Mouse (Mus musculus) stomach, postnatal 0 days (tissue): ENCODE measurements at regions not wholly inside any gene's neighbourhood (a gene's known extent, or its start where the extent isn't known, plus 50 kb on each side); places are given as distances from the start of the nearest gene placed in this dataset.
A peak's percentile ranks its signal among the peaks of the same experiment; 100 is the strongest.

Experiments used
- ATAC-seq: fragments of 200-750 bp; cut with Nextera tagmentation; 2 replicates; pipeline ENCODE4 v1.8.0; 2017; ENCODE audit not compliant: low FRiP score, low TSS enrichment
- DNase-seq: peaks from one replicate; pipeline ENCODE4 v3.0.0-alpha.2; 2016; ENCODE audit warnings: low spot score
- H3K27ac ChIP-seq: fragments of 300-500 bp; sonication (generic); replicated peaks from 2 replicates; pipeline ENCODE4 v1.5.1; 2014; ENCODE audit warnings: mild to moderate bottlenecking, control low read depth
- H3K27me3 ChIP-seq: fragments of 300-500 bp; sonication (generic); 2 replicates; pipeline ENCODE4 v1.6.1; 2014; ENCODE audit warnings: low read length; ENCODE audit not compliant: control insufficient read depth, insufficient read depth
- H3K36me3 ChIP-seq: fragments of 300-500 bp; sonication (generic); 2 replicates; pipeline ENCODE4 v1.6.1; 2014; ENCODE audit warnings: low read length, mixed read lengths; ENCODE audit not compliant: control insufficient read depth, insufficient read depth
- H3K4me1 ChIP-seq: fragments of 300-500 bp; sonication (generic); replicated peaks from 2 replicates; pipeline ENCODE4 v1.6.1; 2014; ENCODE audit warnings: antibody characterized with exemption; ENCODE audit not compliant: control insufficient read depth, insufficient read depth
- H3K4me2 ChIP-seq: fragments of 300-500 bp; sonication (generic); replicated peaks from 2 replicates; pipeline ENCODE4 v1.6.1; 2014; ENCODE audit warnings: low read depth, mild to moderate bottlenecking, control low read depth, moderate library complexity
- H3K4me3 ChIP-seq: fragments of 300-500 bp; sonication (generic); 2 replicates; pipeline ENCODE4 v1.5.1; 2014; ENCODE audit warnings: low read depth, low read length, control low read depth
- H3K9ac ChIP-seq: fragments of 300-500 bp; sonication (generic); 2 replicates; pipeline ENCODE4 v1.6.1; 2014; ENCODE audit warnings: mild to moderate bottlenecking, low read length, control low read depth, mixed read lengths
- H3K9me3 ChIP-seq: fragments of 300-500 bp; sonication (generic); 2 replicates; pipeline ENCODE4 v1.6.1; 2016; ENCODE audit warnings: low read length; ENCODE audit not compliant: control insufficient read depth
- CTCF ChIP-seq: IDR thresholded peaks from 2 replicates; pipeline ENCODE4 v1.5.1; 2016; ENCODE audit warnings: antibody characterized with exemption, low read depth, mild to moderate bottlenecking, moderate library complexity
- EP300 ChIP-seq: optimal IDR thresholded peaks from 2 replicates; pipeline ENCODE3; 2016; ENCODE audit warnings: antibody characterized with exemption
- WGBS: fragments of 180-500 bp; shearing (Covaris S2); extraction: QIAGEN DNeasy Blood & Tissue Kit; methylation state at CpG from one replicate; pipeline ENCODE4 v1.1.7; 2014; 5-methylcytosine and 5-hydroxymethylcytosine counted together

DNA sequence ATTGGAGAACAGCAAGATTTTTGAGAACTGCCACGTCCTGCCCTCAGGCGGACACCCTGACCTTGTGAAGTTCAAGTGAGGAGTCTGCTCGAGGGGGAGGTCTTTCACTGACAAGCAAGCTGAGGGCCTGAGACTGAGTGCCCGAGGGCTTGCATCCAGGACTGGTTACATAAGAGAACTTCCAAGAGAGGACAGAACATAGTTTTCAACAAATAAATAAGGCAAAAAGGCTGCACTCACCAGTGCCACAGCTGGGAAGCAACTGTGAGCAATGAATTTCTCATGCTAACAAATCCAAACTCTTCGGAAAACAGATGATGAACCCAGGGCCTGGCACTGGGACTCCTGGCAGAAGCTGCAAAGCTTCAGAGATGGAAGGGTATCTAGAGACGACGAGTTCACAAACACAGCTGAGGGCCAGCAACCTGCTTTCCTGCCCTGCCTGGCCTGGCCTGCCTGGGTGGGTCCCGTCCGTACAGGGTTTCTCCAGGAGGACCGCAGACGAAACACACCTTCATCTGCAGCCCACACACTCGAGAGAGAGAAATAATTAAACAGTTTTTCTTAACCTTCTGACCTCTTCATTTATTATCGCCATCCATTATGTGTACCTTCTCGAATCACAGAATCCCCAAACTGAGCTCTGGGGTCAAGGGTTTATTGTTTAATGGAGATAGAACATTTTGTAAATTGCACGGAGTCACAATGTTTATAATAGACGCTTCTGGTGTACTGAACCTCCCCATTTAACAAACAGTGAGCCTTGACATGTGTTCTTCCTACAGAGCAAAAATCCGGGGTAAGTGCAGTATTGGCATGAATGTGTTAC, 334.3 kb upstream of the Ddhd1 start:
- no peak overlapping the region for H3K4me3 ChIP-seq
- WGBS = 30% methylated on average over 17 of the region's 17 CpGs
- H3K9ac ChIP-seq = no peak overlapping the region
- H3K9me3 ChIP-seq = no peaks in the 10 kb centered on the region
- no peak overlapping the region for H3K4me2 ChIP-seq
- H3K36me3 ChIP-seq = no peaks in the 10 kb centered on the region
- TF ChIP-seq CTCF (no peak), EP300 (no peak)
- no peaks in the 10 kb centered on the region; the same call in 1 of the 2 replicates for H3K4me1 ChIP-seq
- no peaks in the 10 kb centered on the region for H3K27me3 ChIP-seq
- DNase-seq = peak; percentile 16
- ATAC-seq = peak; percentile 73; the same call in 1 of the 2 replicates
- H3K27ac ChIP-seq = peak overlapping the region; percentile 59

GRCm38 (mm10) chr14:45992870-45993135, 334.9 kb upstream of the Ddhd1 start:
- Histone ChIP-seq H3K27ac (no peak overlapping the region), H3K4me3 (no peak overlapping the region), H3K4me1 (no peaks in the 10 kb centered on the region; the same call in 1 of the 2 replicates), H3K36me3 (no peaks in the 10 kb centered on the region), H3K9ac (no peak overlapping the region), H3K27me3 (no peaks in the 10 kb centered on the region), H3K9me3 (no peaks in the 10 kb centered on the region), H3K4me2 (no peak overlapping the region)
- TF ChIP-seq EP300 = no peak
- TF ChIP-seq CTCF = no peak
- ATAC-seq (no peak), DNase-seq (no peak)
- WGBS = 39% methylated on average over 4 of the region's 4 CpGs

- WGBS = 3% methylated on average over 3 of the region's 3 CpGs
- DNase-seq = peak; percentile 75
- no peaks in the 10 kb centered on the region for H3K9me3 ChIP-seq
- no peak overlapping the region for H3K4me2 ChIP-seq
- H3K9ac ChIP-seq = no peak overlapping the region
- TF ChIP-seq CTCF (peak; percentile 93), EP300 (no peak)
- no peak overlapping the region for H3K27ac ChIP-seq
- H3K4me3 ChIP-seq = no peak overlapping the region
- no peaks in the 10 kb centered on the region for H3K27me3 ChIP-seq
- no peaks in the 10 kb centered on the region; the same call in 1 of the 2 replicates for H3K4me1 ChIP-seq
- ATAC-seq = no peak
- no peaks in the 10 kb centered on the region for H3K36me3 ChIP-seq
Observed at GRCm38 (mm10) chr14:45993669-45994068, 335.7 kb upstream of the Ddhd1 start.

- Histone ChIP-seq H3K27me3 (no peaks in the 10 kb centered on the region), H3K4me2 (no peak overlapping the region), H3K27ac (no peak overlapping the region), H3K9me3 (no peaks in the 10 kb centered on the region), H3K36me3 (no peaks in the 10 kb centered on the region), H3K4me3 (no peak overlapping the region), H3K9ac (no peak overlapping the region), H3K4me1 (no peaks in the 10 kb centered on the region)
- no peak for TF ChIP-seq EP300
- no peak for TF ChIP-seq CTCF
- DNase-seq = peak; percentile 54
- 52% methylated on average over 5 of the region's 5 CpGs for WGBS
- peak; percentile 56; the same call in 1 of the 2 replicates for ATAC-seq
Observed at GRCm38 (mm10) chr14:45996760-45997159, 338.8 kb upstream of the Ddhd1 start.

GRCm38 (mm10) chr14:46004078-46004477, 346.1 kb upstream of the Ddhd1 start:
- whole genome bisulfite sequencing = 75% methylated on average over 6 of the region's 6 CpGs
- Histone ChIP-seq H3K9ac (no peak overlapping the region), H3K4me1 (no peaks in the 10 kb centered on the region), H3K4me3 (no peak overlapping the region), H3K27ac (no peak overlapping the region), H3K4me2 (no peak overlapping the region), H3K27me3 (no peaks in the 10 kb centered on the region), H3K9me3 (no peaks in the 10 kb centered on the region), H3K36me3 (no peaks in the 10 kb centered on the region)
- ATAC-seq = no peak
- TF ChIP-seq CTCF = no peak
- no peak for TF ChIP-seq EP300
- no peak for DNase-seq

DNA sequence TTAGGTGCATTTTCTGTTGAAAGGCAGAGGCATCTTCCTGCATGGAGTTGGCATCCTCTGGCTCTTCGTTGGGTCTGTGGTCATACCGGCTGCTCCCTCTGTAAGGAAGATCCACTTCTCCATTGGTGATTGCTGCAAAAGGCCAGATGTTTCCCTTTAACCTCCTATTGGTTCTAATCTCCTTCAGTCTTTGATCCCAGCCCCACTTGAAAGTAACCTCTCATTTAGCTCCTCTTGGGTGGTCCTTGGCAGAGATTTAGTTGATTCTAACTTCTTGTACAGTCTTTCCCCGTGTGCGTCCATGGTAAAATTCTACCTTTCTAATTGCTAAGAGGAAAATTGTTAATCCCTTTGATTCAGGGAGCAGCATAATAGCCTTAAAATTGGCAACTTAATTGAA, 347.4 kb upstream of the Ddhd1 start:
- H3K4me1 ChIP-seq = no peaks in the 10 kb centered on the region
- H3K4me3 ChIP-seq = no peak overlapping the region
- H3K9me3 ChIP-seq = no peaks in the 10 kb centered on the region
- no peak overlapping the region for H3K27ac ChIP-seq
- H3K36me3 ChIP-seq = no peaks in the 10 kb centered on the region
- H3K4me2 ChIP-seq = no peak overlapping the region
- 57% methylated on average over 4 of the region's 4 CpGs for WGBS
- DNase-seq = no peak
- no peak for ATAC-seq
- no peak overlapping the region for H3K9ac ChIP-seq
- TF ChIP-seq EP300 (no peak), CTCF (no peak)
- no peaks in the 10 kb centered on the region for H3K27me3 ChIP-seq
